Mouse (Mus musculus) G1E (cell line): ENCODE data around the gene Myh7b.

Source experiments
- CTCF ChIP-seq: IDR thresholded peaks from 2 replicates; pipeline ENCODE4 v1.5.1; 2012; ENCODE audit warnings: low read depth, low read length, inconsistent platforms, mixed read lengths
- GATA2 ChIP-seq: IDR thresholded peaks from 2 replicates; pipeline ENCODE4 v1.6.1; 2012; ENCODE audit warnings: low read depth, low read length, inconsistent platforms, borderline replicate concordance

DNA sequence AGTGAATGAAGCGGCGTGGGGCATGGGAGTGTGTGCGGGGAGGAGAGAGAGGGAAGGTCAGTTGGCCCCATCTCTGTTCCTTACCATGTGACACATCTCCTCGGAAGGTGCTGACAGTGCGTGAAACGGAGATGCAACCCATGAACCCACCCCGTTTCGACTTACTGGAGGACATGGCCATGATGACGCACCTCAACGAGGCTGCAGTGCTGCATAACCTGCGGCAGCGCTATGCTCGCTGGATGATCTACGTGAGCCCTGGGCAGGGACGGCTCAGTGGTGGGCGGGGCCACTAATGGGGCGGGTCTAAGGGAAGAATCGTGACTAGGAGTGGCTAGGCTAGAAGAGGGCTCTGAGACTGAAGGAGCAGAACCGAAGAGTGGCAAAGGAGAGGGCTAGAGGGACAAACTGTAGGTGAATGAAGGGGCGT is 2.3 kb downstream of the Myh7b start:
- no peak; the same call in 1 of the 2 replicates for TF ChIP-seq CTCF
- TF ChIP-seq GATA2, result no peak
